Mouse (Mus musculus) heart, embryonic 14.5 days (tissue): Measurements from ENCODE around the gene Rab35. TPM values are rescaled to one million over a fixed set of nuclear protein-coding genes. Genes with fewer than 3 reads are reported as not detected.

Source experiments
- ATAC-seq: fragments of 200-750 bp; cut with Nextera tagmentation; 2 replicates; pipeline ENCODE4 v1.8.0; 2017; ENCODE audit warnings: low read depth, moderate TSS enrichment; ENCODE audit not compliant: insufficient number of reproducible peaks, insufficient read depth, low FRiP score
- H3K27ac ChIP-seq, 2 experiments: fragments of 200-500 bp in 1 of 2; fragments of 300-500 bp in 1 of 2; sonication (generic) in 1 of 2; replicated peaks in 1 of 2; 2 replicates each; pipeline ENCODE4 v1.5.1; 2012 to 2014; ENCODE audit warnings: low read depth in 2 of 2, low read length in 2 of 2, control low read depth in 1 of 2, mild to moderate bottlenecking in 1 of 2, mixed read lengths in 1 of 2; ENCODE audit not compliant: control insufficient read depth in 1 of 2, insufficient read depth in 1 of 2
- H3K27me3 ChIP-seq: fragments of 300-500 bp; sonication (generic); 2 replicates; pipeline ENCODE4 v1.6.1; 2014; ENCODE audit warnings: mild to moderate bottlenecking, low read length, control low read depth; ENCODE audit not compliant: control insufficient read depth, insufficient read depth
- H3K36me3 ChIP-seq: fragments of 300-500 bp; sonication (generic); 2 replicates; pipeline ENCODE4 v1.6.1; 2014; ENCODE audit warnings: mild to moderate bottlenecking, control low read depth, low read length, mixed read lengths; ENCODE audit not compliant: control insufficient read depth, insufficient read depth
- H3K4me1 ChIP-seq, 2 experiments: fragments of 200-500 bp in 1 of 2; fragments of 300-500 bp in 1 of 2; sonication (generic) in 1 of 2; 2 replicates each; pipeline ENCODE4 v1.6.1; 2012 to 2014; ENCODE audit warnings: low read length in 2 of 2, control low read depth in 1 of 2, mixed read lengths in 1 of 2; ENCODE audit not compliant: control insufficient read depth in 2 of 2, insufficient read depth in 2 of 2
- H3K4me2 ChIP-seq: fragments of 300-500 bp; sonication (generic); 2 replicates; pipeline ENCODE4 v1.6.1; 2014; ENCODE audit warnings: mild to moderate bottlenecking, low read length
- H3K4me3 ChIP-seq, 2 experiments: fragments of 200-500 bp in 1 of 2; fragments of 300-500 bp in 1 of 2; sonication (generic) in 1 of 2; 2 replicates each; pipeline ENCODE4 v1.5.1; 2012 to 2014; ENCODE audit warnings: low read length in 2 of 2, mild to moderate bottlenecking in 2 of 2, control low read depth in 1 of 2, low read depth in 1 of 2, moderate library complexity in 1 of 2; ENCODE audit not compliant: control insufficient read depth in 1 of 2, insufficient read depth in 1 of 2
- H3K9ac ChIP-seq: fragments of 300-500 bp; sonication (generic); 2 replicates; pipeline ENCODE4 v1.6.1; 2014; ENCODE audit warnings: mild to moderate bottlenecking, low read length
- H3K9me3 ChIP-seq: fragments of 300-500 bp; sonication (generic); 2 replicates; pipeline ENCODE4 v1.6.1; 2016; ENCODE audit warnings: low read length, control low read depth; ENCODE audit not compliant: control insufficient read depth
- WGBS: fragments of 180-500 bp; shearing (Covaris S2); extraction: QIAGEN DNeasy Blood & Tissue Kit; methylation state at CpG from one replicate; pipeline ENCODE4 v1.1.7; 2014; 5-methylcytosine and 5-hydroxymethylcytosine counted together
- polyA plus RNA-seq: library from polyadenylated mRNA; unstranded; fragments of >200 nt; fragmentation: Nextera tagmentation; extraction: Ambion mirVana; gene quantifications from 2 replicates; pipeline ENCODE4 v1.2.1, GENCODE M21; 2014

The Rab35 gene
- polyA plus RNA-seq, 1 experiment from 2014 or later, result 20.1 TPM

- no peak overlapping the region for H3K4me3 ChIP-seq
- no peak for ATAC-seq
- no peaks in the 10 kb centered on the region for H3K9me3 ChIP-seq
- H3K4me1 ChIP-seq, result no peaks in the 10 kb centered on the region
- H3K4me2 ChIP-seq, result no peak overlapping the region
- H3K27me3 ChIP-seq, result no peaks in the 10 kb centered on the region
- WGBS, result 90% methylated on average over 11 of the region's 11 CpGs
- peaks cover 98% of the 10 kb centered on the region for H3K36me3 ChIP-seq
- H3K9ac ChIP-seq, result no peak overlapping the region
- H3K27ac ChIP-seq, result no peak overlapping the region
Measured at GRCm38 (mm10) chr5:115611566-115611965, 20.1 kb upstream of the Rab35 start.

- WGBS, result 87% methylated on average over 9 of the region's 9 CpGs
- Histone ChIP-seq H3K4me1 (no peaks in the 10 kb centered on the region), H3K4me2 (no peak overlapping the region), H3K36me3 (peaks cover 100% of the 10 kb centered on the region), H3K27ac (no peak overlapping the region), H3K27me3 (no peaks in the 10 kb centered on the region), H3K9ac (no peak overlapping the region), H3K4me3 (no peak overlapping the region), H3K9me3 (no peaks in the 10 kb centered on the region)
- no peak for ATAC-seq
Measured at GRCm38 (mm10) chr5:115613332-115613731, 18.4 kb upstream of the Rab35 start.

- ATAC-seq, result peak; percentile 42; the same call in 1 of the 2 replicates
- H3K36me3 ChIP-seq, result peaks cover 100% of the 10 kb centered on the region
- H3K9me3 ChIP-seq, result no peaks in the 10 kb centered on the region
- 64% methylated on average over 7 of the region's 7 CpGs for WGBS
- no peaks in the 10 kb centered on the region for H3K4me1 ChIP-seq
- H3K9ac ChIP-seq, result no peak overlapping the region
- no peak overlapping the region; a peak in 1 of 4 replicates for H3K27ac ChIP-seq
- H3K27me3 ChIP-seq, result no peaks in the 10 kb centered on the region
- H3K4me2 ChIP-seq, result no peak overlapping the region
- no peak overlapping the region for H3K4me3 ChIP-seq
Measured at GRCm38 (mm10) chr5:115614948-115615347, 16.8 kb upstream of the Rab35 start.

- Histone ChIP-seq H3K27ac (no peak overlapping the region), H3K9me3 (no peaks in the 10 kb centered on the region), H3K9ac (no peak overlapping the region), H3K4me1 (no peaks in the 10 kb centered on the region), H3K36me3 (peaks cover 82% of the 10 kb centered on the region), H3K4me3 (no peak overlapping the region), H3K4me2 (no peak overlapping the region), H3K27me3 (no peaks in the 10 kb centered on the region)
- no peak for ATAC-seq
- WGBS, result 92% methylated on average over 15 of the region's 15 CpGs
Measured at GRCm38 (mm10) chr5:115619690-115620089, 12.0 kb upstream of the Rab35 start.

- Histone ChIP-seq H3K4me1 (no peaks in the 10 kb centered on the region), H3K27me3 (no peaks in the 10 kb centered on the region), H3K36me3 (peaks cover 53% of the 10 kb centered on the region), H3K27ac (no peak overlapping the region), H3K4me3 (no peak overlapping the region), H3K9me3 (no peaks in the 10 kb centered on the region), H3K4me2 (no peak overlapping the region), H3K9ac (no peak overlapping the region)
- WGBS, result 87% methylated on average over 7 of the region's 7 CpGs
- ATAC-seq, result no peak
Measured at GRCm38 (mm10) chr5:115622686-115623085, 9.0 kb upstream of the Rab35 start.

- no peak overlapping the region for H3K27ac ChIP-seq
- H3K4me3 ChIP-seq, result no peak overlapping the region
- no peak overlapping the region for H3K9ac ChIP-seq
- no peaks in the 10 kb centered on the region for H3K27me3 ChIP-seq
- WGBS, result 78% methylated on average over 9 of the region's 9 CpGs
- H3K36me3 ChIP-seq, result peaks cover 41% of the 10 kb centered on the region
- H3K4me1 ChIP-seq, result no peaks in the 10 kb centered on the region
- no peaks in the 10 kb centered on the region for H3K9me3 ChIP-seq
- no peak overlapping the region for H3K4me2 ChIP-seq
- ATAC-seq, result no peak
Measured at GRCm38 (mm10) chr5:115623694-115624440, 7.8 kb upstream of the Rab35 start.

- WGBS, result 75% methylated on average over 10 of the region's 10 CpGs
- H3K4me2 ChIP-seq, result no peak overlapping the region
- H3K4me1 ChIP-seq, result peaks cover 3 to 7% of the 10 kb centered on the region in 2 experiments; a peak in 2 of 4 replicates
- no peak overlapping the region for H3K4me3 ChIP-seq
- no peak overlapping the region for H3K9ac ChIP-seq
- no peaks in the 10 kb centered on the region for H3K27me3 ChIP-seq
- peaks cover 16% of the 10 kb centered on the region for H3K36me3 ChIP-seq
- ATAC-seq, result no peak
- H3K9me3 ChIP-seq, result no peaks in the 10 kb centered on the region
- no peak overlapping the region for H3K27ac ChIP-seq
Measured at GRCm38 (mm10) chr5:115626237-115626886, 5.3 kb upstream of the Rab35 start.
